Mouse (Mus musculus): Measurements from ENCODE around the gene Alk.
A peak's percentile ranks its signal among the peaks of the same experiment; 100 is the strongest.

Gene Alk

GRCm38 (mm10) chr17:72250482-72251405 is 353.7 kb downstream of the Alk start:
- no peak for DNase-seq

- DNase-seq: peak; percentile 61 to 63
Observed at GRCm38 (mm10) chr17:72242036-72242435, 362.4 kb downstream of the Alk start.

GRCm38 (mm10) chr17:72237315-72237714 is 367.1 kb downstream of the Alk start:
- peak in 1 of 2 experiments; percentile 6 for DNase-seq

- no peak for DNase-seq
Observed at GRCm38 (mm10) chr17:72230891-72231290, 373.5 kb downstream of the Alk start.

- DNase-seq: no peak
Observed at GRCm38 (mm10) chr17:72218816-72219215, 385.6 kb downstream of the Alk start.

GRCm38 (mm10) chr17:72197576-72197975 is 406.9 kb downstream of the Alk start:
- no peak for DNase-seq

GRCm38 (mm10) chr17:72194976-72195650 is 409.3 kb downstream of the Alk start:
- no peak for DNase-seq

GRCm38 (mm10) chr17:72190536-72190935 is 413.9 kb downstream of the Alk start:
- no peak for DNase-seq

GRCm38 (mm10) chr17:72187026-72187425 is 417.4 kb downstream of the Alk start:
- DNase-seq: no peak

- no peak for DNase-seq
Observed at GRCm38 (mm10) chr17:72182414-72182813, 422.0 kb downstream of the Alk start.

GRCm38 (mm10) chr17:72180200-72180599 is 424.2 kb downstream of the Alk start:
- DNase-seq: no peak

GRCm38 (mm10) chr17:72179722-72180140 is 424.7 kb downstream of the Alk start:
- DNase-seq: no peak

- no peak for DNase-seq
Observed at GRCm38 (mm10) chr17:72173778-72174177, 430.6 kb downstream of the Alk start.

GRCm38 (mm10) chr17:72168152-72168551 is 436.3 kb downstream of the Alk start:
- DNase-seq: no peak

GRCm38 (mm10) chr17:72158857-72159385 is 445.5 kb downstream of the Alk start:
- DNase-seq: no peak

- no peak for DNase-seq
Observed at GRCm38 (mm10) chr17:72157830-72158629, 446.4 kb downstream of the Alk start.

- no peak for DNase-seq
Observed at GRCm38 (mm10) chr17:72153038-72153437, 451.4 kb downstream of the Alk start.

GRCm38 (mm10) chr17:72144946-72145598 is 459.4 kb downstream of the Alk start:
- no peak for DNase-seq

GRCm38 (mm10) chr17:72144461-72144860 is 460.0 kb downstream of the Alk start:
- no peak for DNase-seq

- DNase-seq: no peak
Observed at GRCm38 (mm10) chr17:72132140-72132911, 472.1 kb downstream of the Alk start.

GRCm38 (mm10) chr17:72121660-72122059 is 482.8 kb downstream of the Alk start:
- no peak for DNase-seq

All from cerebellum, postnatal 36 days (tissue).